Mouse (Mus musculus): ENCODE results near the gene Nmur1. TPM values are rescaled to one million over a fixed set of nuclear protein-coding genes. Genes with fewer than 3 reads are reported as not detected.

The Nmur1 gene
- polyA plus RNA-seq, 1 experiment from 2014 or later: 4.5 TPM

- Histone ChIP-seq H3K27ac (ENCODE audit: low read depth, low read length) (no peak overlapping the region), H3K4me1 (replicated peaks; ENCODE audit: control insufficient read depth, insufficient read depth, low read length) (peaks cover 10% of the 10 kb centered on the region; the same call in 1 of the 2 replicates), H3K36me3 (ENCODE audit: control insufficient read depth, insufficient read depth) (no peaks in the 10 kb centered on the region), H3K4me2 (replicated peaks; ENCODE audit: low read depth) (no peak overlapping the region), H3K9ac (ENCODE audit: low read depth, low read length) (no peak overlapping the region), H3K4me3 (ENCODE audit: low read depth, low read length) (no peak overlapping the region), H3K9me3 (ENCODE audit: control insufficient read depth) (no peaks in the 10 kb centered on the region), H3K27me3 (replicated peaks; ENCODE audit: control insufficient read depth, insufficient read depth, low read length) (no peaks in the 10 kb centered on the region)
- 0 out of 2 replicates have a peak, but pooled peaks have one; percentile 25 for ATAC-seq
- WGBS: 30% methylated on average over 8 of the region's 8 CpGs
- TF ChIP-seq CTCF (IDR thresholded peaks at IDR 0.05; ENCODE audit: low read depth): no peak
Observed at GRCm38 (mm10) chr1:86406914-86407313, 19.1 kb downstream of the Nmur1 start.

GRCm38 (mm10) chr1:86406313-86406712, 19.7 kb downstream of the Nmur1 start:
- H3K9me3 ChIP-seq (ENCODE audit: control insufficient read depth): no peaks in the 10 kb centered on the region
- no peaks in the 10 kb centered on the region for H3K36me3 ChIP-seq (ENCODE audit: control insufficient read depth, insufficient read depth)
- peaks cover 10% of the 10 kb centered on the region; the same call in 1 of the 2 replicates for H3K4me1 ChIP-seq (replicated peaks; ENCODE audit: control insufficient read depth, insufficient read depth, low read length)
- H3K27me3 ChIP-seq (replicated peaks; ENCODE audit: control insufficient read depth, insufficient read depth, low read length): no peaks in the 10 kb centered on the region
- no peak overlapping the region for H3K4me2 ChIP-seq (replicated peaks; ENCODE audit: low read depth)
- TF ChIP-seq CTCF (IDR thresholded peaks at IDR 0.05; ENCODE audit: low read depth): no peak
- no peak; the same call in 1 of the 2 replicates for ATAC-seq
- no peak overlapping the region for H3K9ac ChIP-seq (ENCODE audit: low read depth, low read length)
- WGBS: 55% methylated on average over 4 of the region's 4 CpGs
- no peak overlapping the region for H3K27ac ChIP-seq (ENCODE audit: low read depth, low read length)
- H3K4me3 ChIP-seq (ENCODE audit: low read depth, low read length): no peak overlapping the region

GRCm38 (mm10) chr1:86404834-86405233, 21.2 kb downstream of the Nmur1 start:
- no peak overlapping the region for H3K4me3 ChIP-seq (ENCODE audit: low read depth, low read length)
- no peak overlapping the region for H3K4me2 ChIP-seq (replicated peaks; ENCODE audit: low read depth)
- WGBS: 63% methylated on average over 5 of the region's 5 CpGs
- H3K27me3 ChIP-seq (replicated peaks; ENCODE audit: control insufficient read depth, insufficient read depth, low read length): no peaks in the 10 kb centered on the region
- H3K9me3 ChIP-seq (ENCODE audit: control insufficient read depth): no peaks in the 10 kb centered on the region
- no peaks in the 10 kb centered on the region for H3K36me3 ChIP-seq (ENCODE audit: control insufficient read depth, insufficient read depth)
- no peak overlapping the region for H3K9ac ChIP-seq (ENCODE audit: low read depth, low read length)
- H3K4me1 ChIP-seq (replicated peaks; ENCODE audit: control insufficient read depth, insufficient read depth, low read length): peaks cover 10% of the 10 kb centered on the region; the same call in 1 of the 2 replicates
- TF ChIP-seq CTCF (IDR thresholded peaks at IDR 0.05; ENCODE audit: low read depth): peak; percentile 74
- ATAC-seq: no peak
- H3K27ac ChIP-seq (ENCODE audit: low read depth, low read length): no peak overlapping the region

- 57% methylated on average over 8 of the region's 8 CpGs for WGBS
- H3K9me3 ChIP-seq (ENCODE audit: control insufficient read depth): no peaks in the 10 kb centered on the region
- H3K4me1 ChIP-seq (replicated peaks; ENCODE audit: control insufficient read depth, insufficient read depth, low read length): no peaks in the 10 kb centered on the region
- H3K36me3 ChIP-seq (ENCODE audit: control insufficient read depth, insufficient read depth): no peaks in the 10 kb centered on the region
- no peak overlapping the region for H3K27ac ChIP-seq (ENCODE audit: low read depth, low read length)
- no peak overlapping the region for H3K4me2 ChIP-seq (replicated peaks; ENCODE audit: low read depth)
- TF ChIP-seq CTCF (IDR thresholded peaks at IDR 0.05; ENCODE audit: low read depth): no peak
- H3K9ac ChIP-seq (ENCODE audit: low read depth, low read length): no peak overlapping the region
- ATAC-seq: no peak
- no peak overlapping the region for H3K4me3 ChIP-seq (ENCODE audit: low read depth, low read length)
- no peaks in the 10 kb centered on the region for H3K27me3 ChIP-seq (replicated peaks; ENCODE audit: control insufficient read depth, insufficient read depth, low read length)
Observed at GRCm38 (mm10) chr1:86400096-86400754, 25.8 kb downstream of the Nmur1 start.

- Histone ChIP-seq H3K4me2 (replicated peaks; ENCODE audit: low read depth) (no peak overlapping the region), H3K9ac (ENCODE audit: low read depth, low read length) (no peak overlapping the region), H3K36me3 (ENCODE audit: control insufficient read depth, insufficient read depth) (no peaks in the 10 kb centered on the region), H3K27me3 (replicated peaks; ENCODE audit: control insufficient read depth, insufficient read depth, low read length) (no peaks in the 10 kb centered on the region), H3K4me3 (ENCODE audit: low read depth, low read length) (no peak overlapping the region), H3K27ac (ENCODE audit: low read depth, low read length) (no peak overlapping the region), H3K9me3 (ENCODE audit: control insufficient read depth) (no peaks in the 10 kb centered on the region), H3K4me1 (replicated peaks; ENCODE audit: control insufficient read depth, insufficient read depth, low read length) (no peaks in the 10 kb centered on the region)
- no peak for TF ChIP-seq CTCF (IDR thresholded peaks at IDR 0.05; ENCODE audit: low read depth)
- ATAC-seq: no peak
- WGBS: 76% methylated on average over 3 of the region's 3 CpGs
Observed at GRCm38 (mm10) chr1:86399322-86399721, 26.7 kb downstream of the Nmur1 start.

- Histone ChIP-seq H3K9ac (ENCODE audit: low read depth, low read length) (no peak overlapping the region), H3K4me1 (replicated peaks; ENCODE audit: control insufficient read depth, insufficient read depth, low read length) (no peaks in the 10 kb centered on the region), H3K36me3 (ENCODE audit: control insufficient read depth, insufficient read depth) (no peaks in the 10 kb centered on the region), H3K4me3 (ENCODE audit: low read depth, low read length) (no peak overlapping the region), H3K9me3 (ENCODE audit: control insufficient read depth) (no peaks in the 10 kb centered on the region), H3K27me3 (replicated peaks; ENCODE audit: control insufficient read depth, insufficient read depth, low read length) (no peaks in the 10 kb centered on the region), H3K4me2 (replicated peaks; ENCODE audit: low read depth) (no peak overlapping the region), H3K27ac (ENCODE audit: low read depth, low read length) (no peak overlapping the region)
- no peak for TF ChIP-seq CTCF (IDR thresholded peaks at IDR 0.05; ENCODE audit: low read depth)
- WGBS: 50% methylated on average over 7 of the region's 7 CpGs
- ATAC-seq: no peak
Observed at GRCm38 (mm10) chr1:86398222-86398621, 27.8 kb downstream of the Nmur1 start.
